Mouse (Mus musculus) hindbrain, embryonic 13.5 days (tissue): ENCODE data around the gene Six4. TPM values are rescaled to one million over a fixed set of nuclear protein-coding genes. Genes with fewer than 3 reads are reported as not detected.
"Not testable (repeated sequence)": the region's sequence is repeated elsewhere in the genome, so short reads cannot be mapped to it uniquely, and the experiment has no call there.

Experiments
- ATAC-seq: fragments of 200-750 bp; cut with Nextera tagmentation; 2 replicates; pipeline ENCODE4 v1.8.0; 2017; ENCODE audit warnings: moderate TSS enrichment; ENCODE audit not compliant: low FRiP score
- H3K27ac ChIP-seq: fragments of 300-500 bp; sonication (generic); 2 replicates; pipeline ENCODE4 v1.5.1; 2015; ENCODE audit warnings: inconsistent platforms, mild to moderate bottlenecking, moderate library complexity
- H3K27me3 ChIP-seq: fragments of 300-500 bp; sonication (generic); 2 replicates; pipeline ENCODE4 v1.6.1; 2015; ENCODE audit warnings: mild to moderate bottlenecking, inconsistent platforms
- H3K36me3 ChIP-seq: fragments of 300-500 bp; sonication (generic); 2 replicates; pipeline ENCODE4 v1.6.1; 2015; ENCODE audit warnings: mild to moderate bottlenecking, inconsistent platforms
- H3K4me1 ChIP-seq: fragments of 300-500 bp; sonication (generic); replicated peaks from 2 replicates; pipeline ENCODE4 v1.6.1; 2015; ENCODE audit warnings: inconsistent platforms
- H3K4me2 ChIP-seq: fragments of 300-500 bp; sonication (generic); 2 replicates; pipeline ENCODE4 v1.6.1; 2015; ENCODE audit warnings: inconsistent platforms, mild to moderate bottlenecking, moderate library complexity
- H3K4me3 ChIP-seq: fragments of 300-500 bp; sonication (generic); 2 replicates; pipeline ENCODE4 v1.5.1; 2015; ENCODE audit warnings: mild to moderate bottlenecking, inconsistent platforms
- H3K9ac ChIP-seq: fragments of 300-500 bp; sonication (generic); 2 replicates; pipeline ENCODE4 v1.6.1; 2015; ENCODE audit warnings: mild to moderate bottlenecking, inconsistent platforms
- H3K9me3 ChIP-seq: fragments of 300-500 bp; sonication (generic); 2 replicates; pipeline ENCODE4 v1.6.1; 2016; ENCODE audit warnings: inconsistent platforms
- WGBS: fragments of 180-500 bp; shearing (Covaris S2); methylation state at CpG from one replicate; pipeline ENCODE4 v1.1.7; 2015; 5-methylcytosine and 5-hydroxymethylcytosine counted together
- polyA plus RNA-seq: library from polyadenylated mRNA; unstranded; fragments of >200 nt; fragmentation: Nextera tagmentation; extraction: Ambion mirVana; gene quantifications from 2 replicates; pipeline ENCODE4 v1.2.1, GENCODE M21; 2015

Gene Six4
- polyA plus RNA-seq: 0.69 and 1.0 TPM in 2 replicates

GRCm38 (mm10) chr12:73113196-73113595, at the start of gene Six4:
TSS of gene Six4 (minus strand) at chr12:73113456.
- H3K27ac ChIP-seq: peak within 1 kb of the TSS; percentile 69
- peak within 1 kb of the TSS; percentile 99 for H3K4me2 ChIP-seq
- peak within 1 kb of the TSS; percentile 74 for H3K4me3 ChIP-seq
- H3K4me1 ChIP-seq: peaks cover 29% of the 10 kb centered on the region
- H3K9me3 ChIP-seq: no peaks in the 10 kb centered on the region
- H3K9ac ChIP-seq: peak within 1 kb of the TSS; percentile 83
- peak; percentile 90 for ATAC-seq
- peaks cover 43% of the 10 kb centered on the region for H3K27me3 ChIP-seq
- H3K36me3 ChIP-seq: no peaks in the 10 kb centered on the region
- WGBS: under 1% methylated on average over 19 of the region's 20 CpGs

- Histone ChIP-seq H3K4me1 (no peaks in the 10 kb centered on the region), H3K27ac (no peak overlapping the region), H3K4me3 (no peak overlapping the region), H3K36me3 (0 out of 2 replicates have a peak, but pooled peaks cover 3% of the 10 kb centered on the region), H3K4me2 (no peak overlapping the region), H3K27me3 (no peaks in the 10 kb centered on the region), H3K9ac (no peak overlapping the region), H3K9me3 (peaks cover 5% of the 10 kb centered on the region; the same call in 1 of the 2 replicates)
- WGBS: 68% methylated on average over 13 of the region's 13 CpGs
- ATAC-seq: no peak
Measured at GRCm38 (mm10) chr12:73162408-73163181, 49.3 kb upstream of the Six4 start.

GRCm38 (mm10) chr12:73160341-73160740, 47.1 kb upstream of the Six4 start:
- H3K4me3 ChIP-seq: no peak overlapping the region
- WGBS: 70% methylated on average over 4 of the region's 4 CpGs
- no peak overlapping the region for H3K4me2 ChIP-seq
- H3K9ac ChIP-seq: no peak overlapping the region
- H3K4me1 ChIP-seq: no peaks in the 10 kb centered on the region
- ATAC-seq: no peak
- H3K9me3 ChIP-seq: no peaks in the 10 kb centered on the region
- H3K27ac ChIP-seq: no peak overlapping the region
- 0 out of 2 replicates have a peak, but pooled peaks cover under 1% of the 10 kb centered on the region for H3K36me3 ChIP-seq
- no peaks in the 10 kb centered on the region for H3K27me3 ChIP-seq

- no peak for ATAC-seq
- Histone ChIP-seq H3K9me3 (no peaks in the 10 kb centered on the region), H3K27me3 (no peaks in the 10 kb centered on the region), H3K4me2 (no peak overlapping the region), H3K9ac (no peak overlapping the region), H3K4me3 (no peak overlapping the region), H3K27ac (no peak overlapping the region), H3K4me1 (no peaks in the 10 kb centered on the region), H3K36me3 (no peaks in the 10 kb centered on the region)
- WGBS: 91% methylated on average over 4 of the region's 4 CpGs
Measured at GRCm38 (mm10) chr12:73154150-73154549, 40.9 kb upstream of the Six4 start.

- not testable (repeated sequence) for H3K27me3 ChIP-seq, H3K4me3 ChIP-seq, H3K4me1 ChIP-seq, H3K36me3 ChIP-seq, ATAC-seq, H3K27ac ChIP-seq, H3K4me2 ChIP-seq, H3K9me3 ChIP-seq, H3K9ac ChIP-seq
- 93% methylated on average over 5 of the region's 5 CpGs for WGBS
Measured at GRCm38 (mm10) chr12:73151038-73151437, 37.8 kb upstream of the Six4 start.

GRCm38 (mm10) chr12:73147236-73147635, 34.0 kb upstream of the Six4 start:
- Histone ChIP-seq H3K4me1 (no peaks in the 10 kb centered on the region), H3K4me3 (no peak overlapping the region), H3K4me2 (no peak overlapping the region), H3K27me3 (no peaks in the 10 kb centered on the region), H3K36me3 (no peaks in the 10 kb centered on the region), H3K27ac (no peak overlapping the region), H3K9me3 (no peaks in the 10 kb centered on the region), H3K9ac (no peak overlapping the region)
- 77% methylated on average over 3 of the region's 3 CpGs for WGBS
- no peak for ATAC-seq

DNA sequence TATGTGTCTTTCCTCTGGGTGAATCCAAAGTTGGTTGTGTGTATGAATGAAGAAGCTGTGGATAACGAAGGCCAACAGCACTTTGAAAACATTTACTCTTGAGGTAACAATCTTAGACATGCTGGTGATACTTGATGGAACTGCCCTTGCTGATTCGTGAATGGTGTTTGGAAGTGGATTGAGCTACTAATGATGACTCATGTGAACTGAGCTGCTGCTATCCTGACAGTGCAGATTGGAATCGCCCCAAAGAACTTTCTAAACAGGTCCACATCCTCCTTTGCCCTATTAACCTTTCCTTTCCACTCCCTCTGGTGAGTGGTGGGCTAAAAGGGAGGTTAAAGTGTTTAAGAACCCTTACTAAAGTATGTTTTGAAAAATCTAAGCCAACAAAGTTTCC, 27.5 kb upstream of the Six4 start:
- 91% methylated on average over 3 of the region's 3 CpGs for WGBS
- Histone ChIP-seq H3K36me3 (no peaks in the 10 kb centered on the region), H3K27me3 (no peaks in the 10 kb centered on the region), H3K9ac (no peak overlapping the region), H3K4me2 (no peak overlapping the region), H3K9me3 (no peaks in the 10 kb centered on the region), H3K4me1 (no peaks in the 10 kb centered on the region), H3K4me3 (no peak overlapping the region), H3K27ac (no peak overlapping the region)
- ATAC-seq: no peak

- no peak overlapping the region for H3K9ac ChIP-seq
- 0 out of 2 replicates have a peak, but pooled peaks cover 3% of the 10 kb centered on the region for H3K27me3 ChIP-seq
- H3K27ac ChIP-seq: no peak overlapping the region
- 74% methylated on average over 4 of the region's 4 CpGs for WGBS
- no peaks in the 10 kb centered on the region for H3K9me3 ChIP-seq
- H3K4me2 ChIP-seq: 0 out of 2 replicates have a peak overlapping the region, but pooled peaks have one; percentile 9
- no peak overlapping the region for H3K4me3 ChIP-seq
- peaks cover 14% of the 10 kb centered on the region for H3K4me1 ChIP-seq
- no peak for ATAC-seq
- no peaks in the 10 kb centered on the region for H3K36me3 ChIP-seq
Measured at GRCm38 (mm10) chr12:73125250-73125649, 12.0 kb upstream of the Six4 start.

DNA sequence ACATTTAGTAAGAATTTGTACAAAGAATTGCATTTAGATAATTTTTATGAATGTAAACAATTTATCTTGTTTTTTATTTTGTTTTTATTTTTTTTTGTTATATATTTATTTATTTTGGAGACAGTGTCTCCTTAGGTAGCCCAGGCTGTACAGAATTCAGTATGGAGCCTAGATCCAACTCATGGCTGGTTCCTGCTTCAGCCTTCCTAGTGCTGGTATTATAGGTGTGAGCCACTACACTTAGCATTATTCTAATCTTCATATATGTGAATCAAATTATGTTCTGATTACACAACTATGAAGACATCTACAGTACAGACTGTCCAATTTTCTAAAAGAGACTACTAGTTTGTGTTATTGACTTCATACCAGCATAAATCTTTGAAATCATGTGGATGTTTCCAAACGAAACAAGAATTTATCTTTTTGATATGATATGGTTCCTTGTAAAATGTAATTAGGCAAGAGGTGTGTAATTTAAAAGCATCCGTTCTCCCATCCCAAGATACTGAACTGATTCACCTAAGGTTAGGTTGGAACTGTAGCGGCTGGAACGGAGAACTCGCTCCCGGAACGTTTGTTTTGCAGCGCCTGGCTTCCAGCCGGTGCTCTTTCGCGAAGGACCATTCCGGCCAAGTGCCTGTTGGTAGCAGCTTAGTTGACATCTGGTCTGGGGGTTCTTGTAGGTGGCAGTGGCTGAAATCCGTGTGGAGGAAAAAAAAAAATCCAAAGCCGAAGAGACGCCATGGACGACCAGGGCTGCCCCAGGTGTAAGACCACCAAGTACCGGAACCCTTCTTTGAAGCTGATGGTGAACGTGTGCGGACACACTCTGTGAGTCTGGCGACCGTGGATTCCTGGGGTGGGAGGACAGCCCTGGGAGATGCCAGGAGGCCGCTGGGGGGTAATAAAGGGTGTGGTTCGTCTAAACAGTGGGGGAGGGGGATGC, 10.1 kb upstream of the Six4 start, which contains the start of gene Mnat1:
Gene Mnat1, plus strand, starts transcription at position 625 of the 949 bp plus-strand sequence.
- peak; percentile 63 for ATAC-seq
- Histone ChIP-seq H3K4me2 (peak within 1 kb of the TSS; percentile 69), H3K4me3 (peak within 1 kb of the TSS; percentile 79), H3K27me3 (0 out of 2 replicates have a peak, but pooled peaks cover 3% of the 10 kb centered on the region), H3K9ac (peak within 1 kb of the TSS; percentile 84), H3K36me3 (no peaks in the 10 kb centered on the region), H3K27ac (0 out of 2 replicates have a peak within 1 kb of the TSS, but pooled peaks have one; percentile 12), H3K9me3 (no peaks in the 10 kb centered on the region), H3K4me1 (peaks cover 14% of the 10 kb centered on the region)
- 2% methylated on average over 23 of the region's 23 CpGs for WGBS

DNA sequence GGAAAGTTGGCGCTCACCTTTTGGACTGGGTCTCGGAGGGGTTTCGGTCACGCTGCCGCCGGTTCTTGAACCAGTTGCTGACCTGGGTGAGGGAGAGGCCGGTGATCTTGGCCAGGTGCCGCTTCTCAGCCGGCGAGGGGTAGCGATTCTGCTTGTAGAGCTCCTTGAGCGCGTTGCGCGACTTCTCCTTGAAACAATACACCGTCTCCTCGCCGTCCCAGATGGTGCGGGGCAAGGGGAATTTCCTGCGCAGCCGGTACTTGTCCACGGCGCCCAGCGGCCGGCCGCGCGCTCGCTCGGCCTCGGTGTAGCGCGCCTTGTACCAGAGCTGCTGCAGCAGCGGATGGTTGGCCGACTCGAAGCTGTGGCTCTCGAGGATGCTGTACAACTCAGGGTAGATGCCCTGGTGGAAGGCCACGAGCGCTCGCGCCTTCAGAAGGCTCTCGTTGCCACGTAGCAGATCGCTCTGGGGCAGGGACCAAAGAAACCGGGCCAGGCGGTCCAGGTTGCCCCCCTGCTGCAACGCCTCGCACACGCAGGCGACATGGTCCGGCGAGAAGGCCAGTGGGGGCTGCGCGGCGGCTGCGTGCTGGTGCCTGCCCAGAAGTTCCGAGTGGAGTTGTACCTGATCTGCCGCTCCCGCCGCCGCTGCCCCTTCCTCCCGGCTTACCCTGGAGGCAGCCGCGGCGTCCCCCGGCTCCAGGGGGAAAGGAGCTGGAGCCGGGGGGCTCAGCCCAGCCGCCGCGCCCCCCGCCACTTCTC, 749 bp downstream of the Six4 start:
- H3K36me3 ChIP-seq: no peaks in the 10 kb centered on the region
- H3K4me1 ChIP-seq: peaks cover 29% of the 10 kb centered on the region
- ATAC-seq: peak; percentile 67
- H3K9me3 ChIP-seq: no peaks in the 10 kb centered on the region
- peak overlapping the region; percentile 99 for H3K4me2 ChIP-seq
- peak overlapping the region; percentile 74 for H3K4me3 ChIP-seq
- peak overlapping the region; percentile 69 for H3K27ac ChIP-seq
- H3K9ac ChIP-seq: peak overlapping the region; percentile 83
- H3K27me3 ChIP-seq: peaks cover 43% of the 10 kb centered on the region
- WGBS: under 1% methylated on average over 66 of the region's 71 CpGs

GRCm38 (mm10) chr12:73111561-73112325, 1.5 kb downstream of the Six4 start:
- WGBS: under 1% methylated on average over 42 of the region's 44 CpGs
- H3K36me3 ChIP-seq: no peaks in the 10 kb centered on the region
- peaks cover 43% of the 10 kb centered on the region for H3K27me3 ChIP-seq
- ATAC-seq: 0 out of 2 replicates have a peak, but pooled peaks have one; percentile 9
- peak overlapping the region; percentile 83 for H3K9ac ChIP-seq
- H3K4me3 ChIP-seq: peak overlapping the region; percentile 74
- peak overlapping the region; percentile 69; the same call in 1 of the 2 replicates for H3K27ac ChIP-seq
- H3K4me1 ChIP-seq: peaks cover 29% of the 10 kb centered on the region
- H3K9me3 ChIP-seq: no peaks in the 10 kb centered on the region
- peak overlapping the region; percentile 99 for H3K4me2 ChIP-seq
